Mouse (Mus musculus) MEL (cell line): Measurements from ENCODE around the gene Zic5. TPM values are rescaled to one million over a fixed set of nuclear protein-coding genes. Genes with fewer than 3 reads are reported as not detected.

Source experiments
- DNase-seq: peaks from one replicate; pipeline ENCODE4 v3.0.0; 2011; ENCODE audit warnings: low read depth, low spot score
- H3K27ac ChIP-seq: 2 replicates; pipeline ENCODE4 v1.5.1; 2012; ENCODE audit warnings: low read depth, mild to moderate bottlenecking, control low read depth, low read length, moderate library complexity; ENCODE audit not compliant: control insufficient read depth
- H3K27me3 ChIP-seq, 2 experiments: fragments of 150-350 bp in 1 of 2; sonication (generic) in 1 of 2; 2 replicates each; pipeline ENCODE4 v1.6.1; 2012; ENCODE audit warnings: low read length in 2 of 2, mild to moderate bottlenecking in 2 of 2, improper control_type of control experiment in 1 of 2, moderate library complexity in 1 of 2; ENCODE audit not compliant: insufficient read depth in 2 of 2, control insufficient read depth in 1 of 2
- H3K36me3 ChIP-seq, 2 experiments: 2 replicates each; pipeline ENCODE4 v1.6.1; 2012 to 2014; ENCODE audit warnings: low read length in 2 of 2, improper control_type of control experiment in 1 of 2, inconsistent platforms in 1 of 2, mild to moderate bottlenecking in 1 of 2; ENCODE audit not compliant: insufficient read depth in 2 of 2, control insufficient read depth in 1 of 2
- H3K4me1 ChIP-seq, 2 experiments: fragments of 150-350 bp in 1 of 2; sonication (generic) in 1 of 2; 2 replicates each; pipeline ENCODE4 v1.6.1; 2012; ENCODE audit warnings: low read length in 2 of 2, improper control_type of control experiment in 1 of 2, mild to moderate bottlenecking in 1 of 2; ENCODE audit not compliant: insufficient read depth in 2 of 2, control insufficient read depth in 1 of 2
- H3K4me3 ChIP-seq, 2 experiments: fragments of 150-350 bp in 1 of 2; sonication (generic) in 1 of 2; 2 replicates each; pipeline ENCODE4 v1.5.1; 2012; ENCODE audit warnings: low read depth in 2 of 2, low read length in 2 of 2, mild to moderate bottlenecking in 2 of 2, moderate library complexity in 2 of 2, control low read depth in 1 of 2, improper control_type of control experiment in 1 of 2; ENCODE audit not compliant: control insufficient read depth in 1 of 2, insufficient read depth in 1 of 2
- H3K79me2 ChIP-seq: 2 replicates; pipeline ENCODE4 v1.6.1; 2012; ENCODE audit warnings: mild to moderate bottlenecking, low read length, moderate library complexity; ENCODE audit not compliant: control insufficient read depth, poor library complexity, insufficient read depth
- H3K9ac ChIP-seq: 2 replicates; pipeline ENCODE4 v1.6.1; 2012; ENCODE audit warnings: low read depth, mild to moderate bottlenecking, control low read depth, low read length, moderate library complexity; ENCODE audit not compliant: control insufficient read depth, poor library complexity, severe bottlenecking
- H3K9me3 ChIP-seq: fragments of 150-350 bp; sonication (generic); replicated peaks from 2 replicates; pipeline ENCODE4 v1.6.1; 2012; ENCODE audit warnings: mild to moderate bottlenecking, low read length, improper control_type of control experiment, moderate library complexity; ENCODE audit not compliant: insufficient read depth
- BHLHE40 ChIP-seq: IDR thresholded peaks from 2 replicates; pipeline ENCODE4 v1.6.1; 2012; ENCODE audit warnings: low read depth, mild to moderate bottlenecking, inconsistent platforms, low read length, improper control_type of control experiment, borderline replicate concordance
- CHD1 ChIP-seq: IDR thresholded peaks from 2 replicates; pipeline ENCODE4 v1.6.1; 2012; ENCODE audit warnings: low read depth, mild to moderate bottlenecking, inconsistent platforms, low read length, improper control_type of control experiment
- CHD2 ChIP-seq: IDR thresholded peaks from 2 replicates; pipeline ENCODE4 v1.6.1; 2011; ENCODE audit warnings: low read length, improper control_type of control experiment
- CTCF ChIP-seq, 3 experiments: IDR thresholded peaks in 2 of 3; conservative IDR thresholded peaks in 1 of 3; 2 replicates each; pipeline ENCODE4 v1.5.1; 2011 to 2012; ENCODE audit warnings: low read length in 3 of 3, low read depth in 2 of 3, mild to moderate bottlenecking in 2 of 3, improper control_type of control experiment in 1 of 3, inconsistent platforms in 1 of 3, mixed read lengths in 1 of 3, moderate library complexity in 1 of 3; ENCODE audit not compliant: control insufficient read depth in 1 of 3, insufficient read depth in 1 of 3, poor library complexity in 1 of 3, severe bottlenecking in 1 of 3
- E2F4 ChIP-seq: IDR thresholded peaks from 2 replicates; pipeline ENCODE4 v1.6.1; 2011; ENCODE audit warnings: low read depth, low read length, improper control_type of control experiment, borderline replicate concordance
- ELF1 ChIP-seq: IDR thresholded peaks from 2 replicates; pipeline ENCODE4 v1.6.1; 2014; ENCODE audit warnings: low read depth, mild to moderate bottlenecking, inconsistent platforms, low read length, improper control_type of control experiment, moderate library complexity
- ETS1 ChIP-seq: IDR thresholded peaks from 2 replicates; pipeline ENCODE4 v1.6.1; 2012; ENCODE audit warnings: low read depth, mild to moderate bottlenecking, inconsistent platforms, low read length, improper control_type of control experiment, moderate library complexity
- GATA1 ChIP-seq: IDR thresholded peaks from 2 replicates; pipeline ENCODE4 v1.6.1; 2011; ENCODE audit warnings: low read depth, low read length, improper control_type of control experiment
- HCFC1 ChIP-seq: IDR thresholded peaks from 2 replicates; pipeline ENCODE4 v1.6.1; 2012; ENCODE audit warnings: low read depth, mild to moderate bottlenecking, inconsistent platforms, low read length, improper control_type of control experiment, moderate library complexity
- JUND ChIP-seq: IDR thresholded peaks from 2 replicates; pipeline ENCODE4 v1.6.1; 2011; ENCODE audit warnings: low read depth, mild to moderate bottlenecking, improper control_type of control experiment, low read length
- KAT2A ChIP-seq: conservative IDR thresholded peaks from 2 replicates; pipeline ENCODE4 v1.6.1; 2012; ENCODE audit warnings: low read depth, low read length, improper control_type of control experiment, inconsistent platforms
- MAFK ChIP-seq: IDR thresholded peaks from 2 replicates; pipeline ENCODE4 v1.6.1; 2011; ENCODE audit warnings: low read depth, mild to moderate bottlenecking, low read length, improper control_type of control experiment, borderline replicate concordance
- MAZ ChIP-seq: IDR thresholded peaks from 2 replicates; pipeline ENCODE4 v1.6.1; 2012; ENCODE audit warnings: low read depth, mild to moderate bottlenecking, inconsistent platforms, low read length, improper control_type of control experiment
- NELFE ChIP-seq: IDR thresholded peaks from 2 replicates; pipeline ENCODE4 v1.6.1; 2011; ENCODE audit warnings: low read depth, low read length, improper control_type of control experiment
- POLR2A ChIP-seq, 2 experiments: IDR thresholded peaks; 2 replicates each; pipeline ENCODE4 v1.6.1; 2011 to 2012; ENCODE audit warnings: low read length in 2 of 2, mild to moderate bottlenecking in 2 of 2, control low read depth in 1 of 2, improper control_type of control experiment in 1 of 2, low read depth in 1 of 2, moderate library complexity in 1 of 2; ENCODE audit not compliant: control insufficient read depth in 1 of 2, insufficient read depth in 1 of 2, poor library complexity in 1 of 2
- POLR2AphosphoS2 ChIP-seq: IDR thresholded peaks from 2 replicates; pipeline ENCODE4 v1.6.1; 2011; ENCODE audit warnings: low read length, improper control_type of control experiment
- POLR2AphosphoS5 ChIP-seq: IDR thresholded peaks from 2 replicates; pipeline ENCODE4 v1.6.1; 2012; ENCODE audit warnings: low read depth, borderline replicate concordance, mild to moderate bottlenecking, inconsistent platforms, low read length, moderate library complexity, mixed read lengths
- SIN3A ChIP-seq: IDR thresholded peaks from 2 replicates; pipeline ENCODE4 v1.6.1; 2012; ENCODE audit warnings: low read length, improper control_type of control experiment, inconsistent platforms
- SMC3 ChIP-seq: IDR thresholded peaks from 2 replicates; pipeline ENCODE4 v1.6.1; 2011; ENCODE audit warnings: low read depth, low read length, improper control_type of control experiment
- TAL1 ChIP-seq: IDR thresholded peaks from 2 replicates; pipeline ENCODE4 v1.6.1; 2012; ENCODE audit warnings: mild to moderate bottlenecking, inconsistent platforms, low read length, moderate library complexity, mixed read lengths
- USF1 ChIP-seq: IDR thresholded peaks from 2 replicates; pipeline ENCODE4 v1.6.1; 2014; ENCODE audit warnings: low read depth, mild to moderate bottlenecking, inconsistent platforms, low read length, improper control_type of control experiment, moderate library complexity
- USF2 ChIP-seq, 2 experiments: IDR thresholded peaks; 2 replicates each; pipeline ENCODE4 v1.6.1; 2011 to 2012; ENCODE audit warnings: improper control_type of control experiment in 2 of 2, low read length in 2 of 2, borderline replicate concordance in 1 of 2, inconsistent platforms in 1 of 2, low read depth in 1 of 2, mild to moderate bottlenecking in 1 of 2; ENCODE audit not compliant: insufficient read depth in 1 of 2
- ZMIZ1 ChIP-seq: IDR thresholded peaks from 2 replicates; pipeline ENCODE4 v1.6.1; 2012; ENCODE audit warnings: low read depth, mild to moderate bottlenecking, inconsistent platforms, low read length, improper control_type of control experiment, moderate library complexity
- ZNF384 ChIP-seq: IDR thresholded peaks from 2 replicates; pipeline ENCODE4 v1.6.1; 2012; ENCODE audit warnings: low read depth, mild to moderate bottlenecking, inconsistent platforms, low read length, improper control_type of control experiment
- polyA plus RNA-seq, 2 experiments: library from polyadenylated mRNA; stranded (reverse) in 1 of 2; unstranded in 1 of 2; fragments of >175 nt in 1 of 2; fragments of >200 nt in 1 of 2; gene quantifications; 2 replicates each; pipeline versions ENCODE4 v1.2.1 to v1.2.4; 2012; ENCODE audit warnings: low replicate concordance in 2 of 2, low read depth in 1 of 2; ENCODE audit not compliant: insufficient read length in 2 of 2, insufficient read depth in 1 of 2, missing spikeins in 1 of 2
- total RNA-seq: library from RNA; depleted of rRNA; stranded (reverse); fragments of 300-350 nt; gene quantifications from 2 replicates; pipeline ENCODE4 v1.2.3, GENCODE M21; 2012

Gene Zic5
- total and polyA plus RNA-seq, 3 experiments, result 10.4 to 50.6 (median 23.6) TPM

- DNase-seq, result no peak
- no peak overlapping the region for H3K4me3 ChIP-seq
- H3K9me3 ChIP-seq, result no peaks in the 10 kb centered on the region
- no peaks in the 10 kb centered on the region for H3K4me1 ChIP-seq
- no peaks in the 10 kb centered on the region for H3K36me3 ChIP-seq
- no peaks in the 10 kb centered on the region for H3K79me2 ChIP-seq
- TF ChIP-seq MAZ (no peak), CHD1 (no peak), E2F4 (no peak), HCFC1 (no peak), TAL1 (no peak)
- no peak overlapping the region for H3K9ac ChIP-seq
- H3K27ac ChIP-seq, result no peak overlapping the region
- no peaks in the 10 kb centered on the region for H3K27me3 ChIP-seq
These were observed 17.5 kb upstream of the Zic5 start for GRCm38 (mm10) chr14:122483024-122483385.

GRCm38 (mm10) chr14:122482081-122483023 lies 16.9 kb upstream of the Zic5 start:
- H3K4me3 ChIP-seq, result no peak overlapping the region
- no peaks in the 10 kb centered on the region for H3K79me2 ChIP-seq
- H3K9ac ChIP-seq, result no peak overlapping the region
- no peaks in the 10 kb centered on the region for H3K9me3 ChIP-seq
- H3K36me3 ChIP-seq, result no peaks in the 10 kb centered on the region
- H3K4me1 ChIP-seq, result no peaks in the 10 kb centered on the region
- no peak overlapping the region for H3K27ac ChIP-seq
- TF ChIP-seq CTCF (IDR thresholded peaks at IDR 0.05 in 2 of 3, conservative IDR thresholded peaks at IDR 0.05 in 1 of 3; ENCODE audit: control insufficient read depth in 1 of 3, insufficient read depth in 1 of 3, low read depth in 2 of 3, low read length in 3 of 3, poor library complexity in 1 of 3, severe bottlenecking in 1 of 3) (no peak), MAFK (no peak), BHLHE40 (no peak), ZNF384 (no peak), USF1 (no peak), POLR2A (IDR thresholded peaks at IDR 0.05; ENCODE audit: control insufficient read depth in 1 of 2, insufficient read depth in 1 of 2, low read depth in 1 of 2, low read length in 2 of 2, poor library complexity in 1 of 2) (no peak), KAT2A (no peak), POLR2AphosphoS5 (no peak), NELFE (no peak), TAL1 (no peak)
- TF ChIP-seq, all 39 proteins: peak for 0
- no peak for DNase-seq
- H3K27me3 ChIP-seq, result no peaks in the 10 kb centered on the region

- no peaks in the 10 kb centered on the region for H3K27me3 ChIP-seq
- H3K9me3 ChIP-seq, result no peaks in the 10 kb centered on the region
- H3K9ac ChIP-seq, result no peak overlapping the region
- H3K4me1 ChIP-seq, result no peaks in the 10 kb centered on the region
- H3K79me2 ChIP-seq, result no peaks in the 10 kb centered on the region
- TF ChIP-seq JUND (no peak), USF2 (IDR thresholded peaks at IDR 0.05; ENCODE audit: borderline replicate concordance in 1 of 2, insufficient read depth in 1 of 2, low read depth in 1 of 2, low read length in 2 of 2) (no peak), POLR2AphosphoS5 (no peak), GATA1 (no peak), SMC3 (no peak), ZMIZ1 (no peak), POLR2AphosphoS2 (no peak), ELF1 (no peak), ETS1 (no peak), CHD2 (no peak), SIN3A (no peak)
- H3K27ac ChIP-seq, result no peak overlapping the region
- no peaks in the 10 kb centered on the region for H3K36me3 ChIP-seq
- DNase-seq, result no peak
- no peak overlapping the region for H3K4me3 ChIP-seq
These were observed 15.7 kb upstream of the Zic5 start for GRCm38 (mm10) chr14:122481181-122481580.
